18 mouse cellular contexts compared by ENCODE assay signal in genomic region chr1:61379771-61380517, GRCm38 (mm10).
DNase-seq lines count a peak whose midpoint lies in the region; ATAC-seq lines count a peak whose summit lies in the region.
"Had no signal": no experiment of that assay in that cellular context is flagged by ENCODE, and none has a peak within 500 bp of the region (broad histone marks: within the 10 kb centered on the region; RNA-seq: fewer than 3 reads in every experiment).

No protein-coding gene starts in this region.

- peak overlapping the region; percentile 57; the same call in 1 of the 2 replicates for H3K27ac ChIP-seq in forebrain, embryonic 14.5 days (ENCODE audit: low read depth, low read length)
- no peak overlapping the region for H3K27ac ChIP-seq in liver, embryonic 13.5 days
- H3K27ac ChIP-seq: neural tube, embryonic 12.5 days had no signal

- 20% methylated on average over 21 of the region's 21 CpGs for WGBS in forebrain, embryonic 14.5 days
- 53% methylated on average over 21 of the region's 21 CpGs for WGBS in liver, embryonic 13.5 days (ENCODE audit: insufficient replicate concordance)

- peak; percentile 12 for DNase-seq in retina, embryonic 14.5 days (ENCODE audit: low spot score)
- DNase-seq in retina, postnatal 1 day, result no peak
- peak; percentile 78 for DNase-seq in forebrain, embryonic 14.5 days (ENCODE audit: low spot score)
- no peak for DNase-seq in liver, embryonic 13.5 days
- no peak for DNase-seq in yolk sac, embryonic 10.5 days (ENCODE audit: low spot score)
- DNase-seq in lung, postnatal 14 days, result no peak
- no peak for DNase-seq in neural tube, embryonic 10.5 days (ENCODE audit: extremely low spot score, low spot score)
- DNase-seq: cerebellum, adult 11 months; cerebellum, postnatal 36 days; heart, postnatal 14 days; kidney, adult 2 months; kidney, postnatal 25 days; lung, postnatal 36 days; thymus, postnatal 25 days had no signal

- H3K4me1 ChIP-seq in forebrain, embryonic 14.5 days (ENCODE audit: control insufficient read depth, insufficient read depth, low read length), result peaks cover 11% of the 10 kb centered on the region
- H3K4me1 ChIP-seq in liver, embryonic 13.5 days (replicated peaks), result peaks cover 15% of the 10 kb centered on the region
- H3K4me1 ChIP-seq: neural tube, embryonic 12.5 days had no signal

- H3K27me3 ChIP-seq in forebrain, embryonic 14.5 days (replicated peaks; ENCODE audit: control insufficient read depth, insufficient read depth, low read length), result no peaks in the 10 kb centered on the region
- no peaks in the 10 kb centered on the region for H3K27me3 ChIP-seq in liver, embryonic 13.5 days
- H3K27me3 ChIP-seq: neural tube, embryonic 12.5 days had no signal

- H3K4me3 ChIP-seq in forebrain, embryonic 14.5 days (ENCODE audit: low read depth, low read length), result no peak overlapping the region
- H3K4me3 ChIP-seq in liver, embryonic 13.5 days (replicated peaks), result no peak overlapping the region
- H3K4me3 ChIP-seq: erythroblast, embryonic 14.5 days; neural tube, embryonic 12.5 days had no signal

- ATAC-seq in forebrain, embryonic 14.5 days, result peak; percentile 75; the same call in 1 of the 2 replicates
- ATAC-seq in liver, embryonic 13.5 days (ENCODE audit: low read depth), result peak; percentile 53; the same call in 1 of the 2 replicates

- H3K9ac ChIP-seq in forebrain, embryonic 14.5 days (ENCODE audit: low read length), result no peak overlapping the region; the same call in 1 of the 2 replicates
- H3K9ac ChIP-seq in liver, embryonic 13.5 days, result no peak overlapping the region
- H3K9ac ChIP-seq: neural tube, embryonic 12.5 days had no signal

- H3K9me3 ChIP-seq in forebrain, embryonic 14.5 days (replicated peaks; ENCODE audit: control insufficient read depth, low read length), result no peaks in the 10 kb centered on the region
- no peaks in the 10 kb centered on the region for H3K9me3 ChIP-seq in liver, embryonic 13.5 days (replicated peaks)
- H3K9me3 ChIP-seq: G1E; neural tube, embryonic 12.5 days had no signal

- H3K4me2 ChIP-seq in forebrain, embryonic 14.5 days (ENCODE audit: low read length), result no peak overlapping the region
- H3K4me2 ChIP-seq in liver, embryonic 13.5 days, result no peak overlapping the region
- H3K4me2 ChIP-seq: heart, embryonic 11.5 days; neural tube, embryonic 12.5 days had no signal

- H3K36me3 ChIP-seq in forebrain, embryonic 14.5 days (ENCODE audit: control insufficient read depth, insufficient read depth, low read length), result no peaks in the 10 kb centered on the region
- H3K36me3 ChIP-seq in liver, embryonic 13.5 days, result no peaks in the 10 kb centered on the region
- H3K36me3 ChIP-seq: G1E; neural tube, embryonic 12.5 days had no signal

Comparison
In these comparisons a context has a peak if more than half of its experiments do, and no peak if none do; other contexts are left out.
1. DNase-seq: peak in retina, embryonic 14.5 days (single experiment) and forebrain, embryonic 14.5 days (single experiment); none in retina, postnatal 1 day (single experiment), liver, embryonic 13.5 days (single experiment), yolk sac, embryonic 10.5 days (single experiment), lung, postnatal 14 days (single experiment) and neural tube, embryonic 10.5 days (single experiment).